Mouse (Mus musculus): ENCODE measurements around the gene Senp1.

Gene Senp1

DNA sequence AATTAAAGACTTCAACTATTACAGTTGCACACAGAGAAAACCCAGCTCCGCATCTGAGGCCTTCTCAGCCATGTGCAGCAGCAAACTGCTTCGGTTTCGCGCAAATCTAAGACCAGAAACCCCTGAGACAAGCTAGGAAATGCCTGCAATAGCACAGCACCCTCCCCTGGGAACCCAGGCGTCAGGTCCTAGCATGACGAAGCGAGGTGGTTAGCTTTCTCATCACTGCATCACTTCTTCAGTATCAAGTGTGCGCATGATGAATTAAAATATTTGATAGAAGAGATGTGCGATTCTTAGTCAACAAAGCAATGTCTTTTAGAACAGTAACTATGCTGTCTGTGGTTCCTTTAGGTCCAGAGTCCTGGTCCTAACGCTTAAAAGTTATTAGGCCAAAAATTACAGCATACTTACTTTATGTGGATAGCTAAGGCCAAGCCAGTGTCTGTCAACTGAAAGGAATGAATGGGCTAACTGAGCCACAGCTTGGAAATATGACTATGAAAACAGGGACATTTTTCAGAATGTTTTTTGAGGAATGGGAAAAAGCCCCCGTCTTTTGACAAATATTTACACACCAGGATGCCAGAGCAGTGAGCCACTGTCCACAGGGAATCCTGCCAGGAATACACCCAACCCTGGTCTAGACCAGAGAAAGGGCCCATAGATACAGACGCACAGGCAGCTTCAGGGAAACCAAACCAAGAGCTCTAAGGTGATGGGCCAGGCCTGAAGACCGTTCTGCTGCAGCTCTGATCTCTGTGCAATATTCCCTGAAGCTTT lies 44.4 kb downstream of the Senp1 start:
- DNase-seq (ENCODE audit: low spot score): no peak

DNA sequence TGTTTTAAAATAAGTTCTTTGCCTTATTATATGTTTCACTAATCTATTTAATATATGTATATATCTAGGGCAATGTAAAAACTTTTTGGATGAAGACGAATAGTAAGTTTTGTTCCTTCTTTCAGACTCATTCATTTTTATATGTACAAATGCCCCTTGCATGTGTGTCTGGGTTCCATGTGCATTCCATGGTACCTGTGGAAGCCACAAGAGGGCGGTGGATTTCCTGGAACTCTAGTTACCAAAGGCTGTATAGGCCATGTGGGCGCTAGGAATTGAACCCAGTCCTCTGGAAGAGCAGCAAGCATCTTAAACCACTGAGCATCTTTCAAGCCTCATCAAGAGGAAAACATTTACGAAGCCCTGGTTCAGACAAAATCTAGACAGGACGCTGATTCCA lies 49.2 kb downstream of the Senp1 start:
- DNase-seq (ENCODE audit: low spot score): no peak

GRCm38 (mm10) chr15:98043967-98044366 lies 49.6 kb downstream of the Senp1 start:
- DNase-seq (ENCODE audit: low spot score): no peak

GRCm38 (mm10) chr15:98042508-98042907 lies 51.0 kb downstream of the Senp1 start:
- DNase-seq (ENCODE audit: low spot score): no peak

DNA sequence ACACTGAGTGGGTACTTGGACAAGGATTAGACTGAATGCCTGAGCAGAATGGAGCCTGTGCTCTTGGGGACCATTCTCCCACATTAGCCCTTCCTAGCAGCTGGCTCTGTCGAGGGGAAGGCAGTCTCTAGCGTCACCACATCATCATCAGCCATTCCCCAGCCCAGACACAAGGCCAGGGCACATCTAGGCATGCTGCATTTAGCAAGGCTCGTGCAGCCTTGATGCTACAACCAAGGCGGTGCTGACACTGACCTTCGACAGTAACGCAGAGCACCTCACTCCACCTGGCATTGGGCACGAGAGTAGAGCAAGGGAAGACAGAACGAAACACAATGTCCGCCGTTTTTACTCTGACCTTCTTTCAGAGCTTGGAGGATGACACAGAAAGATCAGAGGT lies 53.9 kb downstream of the Senp1 start:
- no peak for DNase-seq (ENCODE audit: low spot score)

- DNase-seq (ENCODE audit: low spot score): no peak
Measured at GRCm38 (mm10) chr15:98036578-98036977, 57.0 kb downstream of the Senp1 start.

- no peak for DNase-seq (ENCODE audit: low spot score)
Measured at GRCm38 (mm10) chr15:98035076-98035755, 58.3 kb downstream of the Senp1 start.

DNA sequence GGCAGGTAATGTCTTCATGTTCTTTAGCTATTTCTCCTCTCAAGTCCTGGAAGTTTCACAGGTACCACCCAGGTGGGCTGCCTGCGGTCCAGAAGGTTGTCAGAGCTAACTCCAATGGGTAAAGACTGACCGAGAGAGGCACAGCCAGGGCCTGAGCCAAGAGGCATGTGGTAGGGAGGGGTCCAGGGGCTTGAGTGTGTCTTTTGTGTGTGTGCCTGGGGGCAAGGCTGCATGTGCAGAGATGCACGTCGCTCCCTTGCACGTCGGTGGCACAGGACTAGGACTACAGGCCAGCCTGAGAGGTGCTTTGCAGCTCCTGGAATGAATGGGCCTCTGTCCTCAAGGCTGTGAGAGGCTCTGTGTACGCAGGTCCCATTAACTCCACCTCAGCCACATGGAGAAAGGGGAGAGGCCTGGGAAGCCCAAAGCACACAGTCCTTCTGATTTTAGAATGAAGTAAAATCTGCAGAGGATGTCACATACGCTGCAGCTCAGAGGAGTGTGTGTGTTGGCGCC lies 60.3 kb downstream of the Senp1 start:
- DNase-seq (ENCODE audit: low spot score): no peak

GRCm38 (mm10) chr15:98029798-98030197 lies 63.7 kb downstream of the Senp1 start:
- DNase-seq (ENCODE audit: low spot score): no peak

DNA sequence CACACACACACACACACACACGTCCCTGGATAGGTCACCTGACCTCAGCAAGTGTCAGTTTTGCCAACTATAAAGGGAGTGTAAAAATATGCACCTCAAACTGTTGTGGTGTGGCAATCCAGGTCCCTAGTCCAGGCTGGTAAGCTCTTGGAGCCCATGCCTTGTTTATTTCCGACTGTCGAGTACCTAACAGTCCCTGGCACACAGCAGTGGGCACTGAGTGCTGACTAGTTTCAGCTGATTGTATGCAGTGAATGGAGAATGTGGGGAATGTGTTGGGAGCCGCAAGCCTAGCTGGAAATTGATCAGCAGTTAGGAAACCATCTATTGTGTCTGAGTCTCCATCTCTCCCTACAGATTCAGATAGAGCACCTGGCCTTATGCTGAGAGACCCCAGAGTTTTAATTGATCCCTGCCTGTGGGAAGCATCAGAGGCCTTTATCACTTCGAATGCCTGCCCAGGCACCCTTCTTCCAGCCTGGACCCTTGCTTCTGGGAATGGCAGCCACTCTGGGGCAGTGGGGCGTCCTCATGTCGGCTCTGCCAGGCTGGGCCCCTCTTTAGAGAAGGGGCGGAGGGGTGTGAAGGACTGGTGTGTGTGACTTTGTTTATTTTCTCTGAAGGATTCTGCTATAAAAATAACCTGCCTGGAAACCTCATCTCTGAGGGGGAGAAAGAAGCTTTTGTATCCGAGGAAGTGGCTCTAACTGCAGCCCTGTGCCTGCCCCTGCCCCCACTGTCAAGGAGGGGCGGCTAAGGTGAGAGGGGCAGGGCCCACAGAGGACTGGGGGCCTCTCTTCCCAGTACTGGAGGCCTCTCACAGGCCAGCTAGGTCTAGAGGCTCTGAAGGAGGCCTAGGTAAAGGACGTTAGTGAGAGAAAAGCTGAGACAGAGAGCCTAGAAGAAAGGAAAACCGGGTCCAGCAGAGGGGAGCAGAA lies 66.3 kb downstream of the Senp1 start:
- no peak for DNase-seq (ENCODE audit: low spot score)

DNA sequence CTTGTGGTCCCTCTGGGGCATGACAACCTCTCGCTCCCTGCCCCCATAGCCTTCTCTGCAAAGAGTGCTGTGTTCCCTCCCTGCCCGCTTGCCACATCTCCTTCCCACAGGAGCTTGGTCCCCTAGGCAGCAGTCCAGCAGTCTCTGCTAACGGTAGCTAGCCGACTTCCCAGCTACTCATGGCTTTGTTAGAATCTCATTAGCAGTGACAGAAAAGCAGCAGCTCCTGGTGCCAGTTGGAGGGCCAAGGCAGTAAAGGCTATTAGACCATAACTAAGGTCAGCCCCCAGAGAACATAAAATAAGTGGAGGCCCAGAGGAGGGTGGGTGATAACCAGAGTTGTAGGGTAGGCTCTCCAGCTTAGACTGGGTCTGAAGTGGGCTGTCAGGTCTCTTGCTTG lies 67.9 kb downstream of the Senp1 start:
- DNase-seq (ENCODE audit: low spot score): no peak

GRCm38 (mm10) chr15:98023137-98023536 lies 70.4 kb downstream of the Senp1 start:
- no peak for DNase-seq (ENCODE audit: low spot score)

- DNase-seq (ENCODE audit: low spot score): no peak
Measured at GRCm38 (mm10) chr15:98021886-98022285, 71.7 kb downstream of the Senp1 start.

GRCm38 (mm10) chr15:98019047-98019446 lies 74.5 kb downstream of the Senp1 start:
- no peak for DNase-seq (ENCODE audit: low spot score)

- DNase-seq (ENCODE audit: low spot score): no peak
Measured at GRCm38 (mm10) chr15:98017925-98018324, 75.6 kb downstream of the Senp1 start.

GRCm38 (mm10) chr15:98012810-98013209 lies 80.7 kb downstream of the Senp1 start:
- no peak for DNase-seq (ENCODE audit: low spot score)

GRCm38 (mm10) chr15:98005181-98005580 lies 88.4 kb downstream of the Senp1 start:
- DNase-seq (ENCODE audit: low spot score): no peak

DNA sequence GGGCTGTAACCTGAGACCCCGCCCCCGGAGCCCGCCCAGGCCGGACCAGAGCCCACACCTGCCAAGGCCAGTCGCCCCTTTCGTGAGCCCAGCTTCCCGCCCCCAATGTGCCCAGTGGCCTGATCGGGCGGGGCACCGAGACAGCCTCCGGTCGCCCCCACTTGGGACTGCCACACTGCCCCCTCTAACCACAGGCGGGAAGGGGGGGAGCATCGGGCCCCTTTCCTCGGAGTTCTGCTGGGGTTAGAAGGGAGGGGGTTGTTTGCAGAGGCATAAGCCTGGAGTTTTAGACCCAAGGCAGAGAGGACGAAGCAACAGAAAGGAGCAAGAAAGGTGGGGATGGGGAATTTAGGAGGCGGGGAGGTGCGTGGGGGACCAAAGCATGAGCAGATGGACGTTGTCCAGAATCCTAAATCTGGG lies 88.8 kb downstream of the Senp1 start:
- no peak for DNase-seq (ENCODE audit: low spot score)

DNA sequence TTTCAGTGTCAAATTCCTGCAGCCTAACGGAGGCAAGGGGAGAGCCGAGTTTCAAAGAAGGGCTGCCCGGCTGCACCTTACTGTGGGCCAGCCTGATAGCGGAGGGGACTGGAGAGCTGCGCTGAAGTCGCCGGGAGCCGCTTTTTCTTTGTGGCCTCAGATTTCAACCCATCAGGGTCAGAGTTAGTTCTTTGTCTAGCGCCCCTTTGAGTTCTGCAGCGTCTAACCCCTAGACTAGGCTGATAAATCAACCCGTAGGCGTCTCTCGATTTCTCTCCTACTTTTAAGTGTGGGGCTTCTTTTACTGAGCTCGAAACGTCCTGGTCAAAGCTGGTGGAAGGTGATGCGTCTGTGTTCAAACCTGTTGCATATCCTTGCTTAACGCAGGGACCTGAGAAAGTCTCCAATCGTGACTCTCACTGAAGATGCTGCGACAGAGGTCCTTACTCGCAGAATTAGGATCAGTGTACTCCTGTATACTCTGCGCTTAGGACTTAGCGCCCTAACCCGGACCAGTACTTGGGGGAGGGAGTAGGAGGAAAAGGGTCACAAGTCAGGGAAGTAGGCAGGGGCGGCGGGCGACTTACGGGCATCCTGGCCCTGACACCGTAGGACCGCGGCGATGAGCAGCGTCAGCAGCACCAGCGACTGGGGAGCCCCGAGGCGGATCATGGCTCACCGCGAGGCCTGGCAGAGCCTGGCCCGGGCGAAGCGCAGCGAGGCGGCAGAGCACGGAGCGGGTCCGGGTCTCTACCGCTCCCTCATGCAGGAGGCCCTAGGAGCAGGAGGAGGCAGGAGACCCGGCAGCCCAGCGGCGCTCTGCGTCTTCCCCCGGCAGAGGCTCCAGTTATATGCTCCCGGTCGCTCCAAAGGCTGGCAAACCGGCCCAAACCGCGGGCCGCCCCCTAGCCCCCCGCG lies 89.5 kb downstream of the Senp1 start, which contains the start of gene Col2a1:
Gene Col2a1, minus strand, starts transcription at position 874 of the 918 bp plus-strand sequence.
- DNase-seq (ENCODE audit: low spot score): no peak

DNA sequence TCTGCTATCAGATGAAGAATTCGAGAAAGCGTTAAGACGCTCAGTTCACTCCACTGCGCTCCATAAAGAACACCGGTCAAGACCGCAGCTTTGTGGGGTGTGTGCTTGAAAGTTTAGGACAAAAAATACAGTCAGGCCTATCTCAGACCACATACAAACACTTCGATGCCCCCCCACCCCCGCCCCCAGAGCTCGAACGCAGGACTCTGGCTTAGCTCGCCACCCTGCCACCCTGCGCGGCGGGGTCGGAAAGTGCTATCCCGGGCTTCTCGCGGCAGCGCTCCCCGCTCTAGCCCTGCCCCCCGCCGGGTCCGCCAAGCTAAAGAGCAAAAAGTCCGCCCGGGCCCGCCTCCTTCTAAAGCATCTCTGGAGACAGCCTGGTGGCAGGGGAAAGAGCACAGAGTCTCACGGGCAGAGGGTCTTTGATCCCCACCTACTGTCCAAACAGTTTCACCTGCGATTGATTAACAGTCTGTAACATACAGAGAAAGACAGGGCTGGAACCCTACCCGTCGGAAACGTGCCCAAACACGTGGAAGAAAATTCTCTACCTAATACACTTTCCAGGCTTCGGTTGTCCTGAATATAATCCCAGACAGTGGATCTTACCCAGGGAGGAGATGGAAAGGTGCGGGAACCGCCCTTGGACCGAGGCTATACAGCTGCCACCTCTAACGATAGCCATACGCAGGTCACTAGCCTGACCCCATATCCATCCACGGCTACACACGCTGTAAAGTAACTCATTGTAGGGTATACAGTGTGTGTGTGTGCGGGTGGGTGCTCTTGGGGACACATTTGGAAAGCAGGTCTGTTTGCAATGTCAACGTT lies 90.3 kb downstream of the Senp1 start:
- no peak for DNase-seq (ENCODE audit: low spot score)
